Mouse (Mus musculus) liver, embryonic 14.5 days (tissue): ENCODE measurements around the gene Grin2b.

Experiments
- CTCF ChIP-seq: IDR thresholded peaks from 2 replicates; pipeline ENCODE4 v1.5.1; 2016; ENCODE audit warnings: antibody characterized with exemption, low read depth, control low read depth
- EP300 ChIP-seq: IDR thresholded peaks from 2 replicates; pipeline ENCODE4 v1.6.1; 2016; ENCODE audit warnings: antibody characterized with exemption, low read depth

DNA sequence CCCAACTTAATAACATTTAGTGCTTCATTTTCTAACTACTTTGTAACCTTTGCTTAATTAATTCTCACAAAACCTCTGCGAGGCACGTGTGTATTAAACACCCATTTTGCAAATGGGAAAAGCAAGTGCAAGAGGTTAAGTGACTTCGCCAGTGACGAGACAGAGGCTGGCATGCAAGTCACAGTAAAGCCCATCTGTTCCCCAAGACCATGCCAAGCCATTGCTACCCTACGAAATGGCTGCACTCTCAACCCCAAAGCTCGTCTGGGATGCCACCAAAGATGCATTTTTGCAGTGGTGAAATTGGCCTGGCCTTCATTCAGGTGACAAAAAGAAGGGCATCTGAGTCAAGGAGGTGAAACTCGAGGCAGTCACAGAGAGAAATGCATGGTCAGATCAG lies 103.2 kb downstream of the Grin2b start:
- TF ChIP-seq CTCF (no peak), EP300 (no peak)
